Mouse (Mus musculus) liver, embryonic 13.5 days (tissue): ENCODE measurements around the gene Agap1. TPM values are rescaled to one million over a fixed set of nuclear protein-coding genes. Genes with fewer than 3 reads are reported as not detected.

ENCODE experiments used
- ATAC-seq: fragments of 200-750 bp; cut with Nextera tagmentation; 2 replicates; pipeline ENCODE4 v1.8.0; 2017; ENCODE audit warnings: low read depth, mild to moderate bottlenecking, moderate number of reproducible peaks, moderate library complexity
- DNase-seq: peaks from one replicate; pipeline ENCODE4 v3.0.0; 2022
- H3K27ac ChIP-seq: fragments of 300-500 bp; sonication (generic); 2 replicates; pipeline ENCODE4 v1.5.1; 2015; ENCODE audit warnings: moderate library complexity, mild to moderate bottlenecking, inconsistent platforms
- H3K27me3 ChIP-seq: fragments of 300-500 bp; sonication (generic); 2 replicates; pipeline ENCODE4 v1.6.1; 2015; ENCODE audit warnings: mild to moderate bottlenecking, inconsistent platforms
- H3K36me3 ChIP-seq: fragments of 300-500 bp; sonication (generic); 2 replicates; pipeline ENCODE4 v1.6.1; 2015; ENCODE audit warnings: mild to moderate bottlenecking, inconsistent platforms
- H3K4me1 ChIP-seq: fragments of 300-500 bp; sonication (generic); replicated peaks from 2 replicates; pipeline ENCODE4 v1.6.1; 2015; ENCODE audit warnings: inconsistent platforms
- H3K4me2 ChIP-seq: fragments of 300-500 bp; sonication (generic); 2 replicates; pipeline ENCODE4 v1.6.1; 2015; ENCODE audit warnings: inconsistent platforms, mild to moderate bottlenecking, moderate library complexity
- H3K4me3 ChIP-seq: fragments of 300-500 bp; sonication (generic); replicated peaks from 2 replicates; pipeline ENCODE4 v1.5.1; 2015; ENCODE audit warnings: mild to moderate bottlenecking, inconsistent platforms
- H3K9ac ChIP-seq: fragments of 300-500 bp; sonication (generic); 2 replicates; pipeline ENCODE4 v1.6.1; 2015; ENCODE audit warnings: mild to moderate bottlenecking, inconsistent platforms
- H3K9me3 ChIP-seq: fragments of 300-500 bp; sonication (generic); replicated peaks from 2 replicates; pipeline ENCODE4 v1.6.1; 2016; ENCODE audit warnings: inconsistent platforms
- WGBS: fragments of 180-500 bp; shearing (Covaris S2); methylation state at CpG from one replicate; pipeline ENCODE4 v1.1.7; 2015; ENCODE audit not compliant: insufficient replicate concordance; 5-methylcytosine and 5-hydroxymethylcytosine counted together
- polyA plus RNA-seq: library from polyadenylated mRNA; unstranded; fragments of >200 nt; fragmentation: Nextera tagmentation; extraction: Ambion mirVana; gene quantifications from 2 replicates; pipeline ENCODE4 v1.2.1, GENCODE M21; 2015

The Agap1 gene
- polyA plus RNA-seq, 1 experiment from 2014 or later: 1.2 TPM

GRCm38 (mm10) chr1:89844064-89844463 lies 389.5 kb downstream of the Agap1 start:
- Histone ChIP-seq H3K9me3 (no peaks in the 10 kb centered on the region), H3K4me2 (no peak overlapping the region), H3K4me1 (no peaks in the 10 kb centered on the region), H3K4me3 (no peak overlapping the region), H3K9ac (no peak overlapping the region), H3K27ac (no peak overlapping the region), H3K27me3 (no peaks in the 10 kb centered on the region), H3K36me3 (no peaks in the 10 kb centered on the region; the same call in 1 of the 2 replicates)
- 35% methylated on average over 9 of the region's 9 CpGs for WGBS
- no peak for DNase-seq
- ATAC-seq: peak; percentile 31; the same call in 1 of the 2 replicates

- 60% methylated on average over 4 of the region's 4 CpGs for WGBS
- H3K27me3 ChIP-seq: no peaks in the 10 kb centered on the region
- H3K9me3 ChIP-seq: no peaks in the 10 kb centered on the region
- no peak overlapping the region for H3K9ac ChIP-seq
- H3K4me2 ChIP-seq: no peak overlapping the region
- no peaks in the 10 kb centered on the region for H3K4me1 ChIP-seq
- H3K36me3 ChIP-seq: no peaks in the 10 kb centered on the region; the same call in 1 of the 2 replicates
- H3K27ac ChIP-seq: no peak overlapping the region
- ATAC-seq: no peak
- H3K4me3 ChIP-seq: no peak overlapping the region
- DNase-seq: no peak
Observed at GRCm38 (mm10) chr1:89845487-89845886, 390.9 kb downstream of the Agap1 start.

GRCm38 (mm10) chr1:89846148-89846547 lies 391.5 kb downstream of the Agap1 start:
- 80% methylated on average over 9 of the region's 9 CpGs for WGBS
- ATAC-seq (no peak), DNase-seq (no peak)
- H3K4me3 ChIP-seq: no peak overlapping the region
- H3K4me2 ChIP-seq: no peak overlapping the region
- no peaks in the 10 kb centered on the region for H3K4me1 ChIP-seq
- H3K9ac ChIP-seq: no peak overlapping the region
- H3K27me3 ChIP-seq: no peaks in the 10 kb centered on the region
- H3K36me3 ChIP-seq: no peaks in the 10 kb centered on the region; the same call in 1 of the 2 replicates
- H3K27ac ChIP-seq: no peak overlapping the region
- no peaks in the 10 kb centered on the region for H3K9me3 ChIP-seq

- H3K9ac ChIP-seq: no peak overlapping the region
- no peak overlapping the region for H3K27ac ChIP-seq
- 69% methylated on average over 17 of the region's 17 CpGs for WGBS
- H3K4me1 ChIP-seq: no peaks in the 10 kb centered on the region
- DNase-seq (no peak), ATAC-seq (no peak)
- no peaks in the 10 kb centered on the region for H3K36me3 ChIP-seq
- H3K4me2 ChIP-seq: no peak overlapping the region
- H3K4me3 ChIP-seq: no peak overlapping the region
- H3K27me3 ChIP-seq: no peaks in the 10 kb centered on the region
- H3K9me3 ChIP-seq: no peaks in the 10 kb centered on the region
Observed at GRCm38 (mm10) chr1:89848356-89849039, 393.9 kb downstream of the Agap1 start.

GRCm38 (mm10) chr1:89849151-89849860 lies 394.7 kb downstream of the Agap1 start:
- Histone ChIP-seq H3K27me3 (no peaks in the 10 kb centered on the region), H3K4me3 (no peak overlapping the region), H3K36me3 (no peaks in the 10 kb centered on the region), H3K4me2 (no peak overlapping the region), H3K9me3 (no peaks in the 10 kb centered on the region), H3K27ac (no peak overlapping the region), H3K4me1 (no peaks in the 10 kb centered on the region), H3K9ac (no peak overlapping the region)
- ATAC-seq (no peak), DNase-seq (no peak)
- WGBS: 79% methylated on average over 23 of the region's 23 CpGs

GRCm38 (mm10) chr1:89849861-89850230 lies 395.2 kb downstream of the Agap1 start:
- Histone ChIP-seq H3K9me3 (no peaks in the 10 kb centered on the region), H3K9ac (no peak overlapping the region), H3K4me1 (no peaks in the 10 kb centered on the region), H3K36me3 (no peaks in the 10 kb centered on the region), H3K4me3 (no peak overlapping the region), H3K4me2 (no peak overlapping the region), H3K27ac (no peak overlapping the region), H3K27me3 (no peaks in the 10 kb centered on the region)
- no peak for ATAC-seq
- 74% methylated on average over 7 of the region's 7 CpGs for WGBS
- no peak for DNase-seq

GRCm38 (mm10) chr1:89850681-89851414 lies 396.2 kb downstream of the Agap1 start:
- H3K9ac ChIP-seq: no peak overlapping the region
- no peak overlapping the region for H3K27ac ChIP-seq
- no peaks in the 10 kb centered on the region for H3K4me1 ChIP-seq
- no peak for ATAC-seq
- H3K9me3 ChIP-seq: no peaks in the 10 kb centered on the region
- H3K4me2 ChIP-seq: no peak overlapping the region
- no peak for DNase-seq
- H3K36me3 ChIP-seq: no peaks in the 10 kb centered on the region
- H3K27me3 ChIP-seq: no peaks in the 10 kb centered on the region
- 64% methylated on average over 11 of the region's 11 CpGs for WGBS
- no peak overlapping the region for H3K4me3 ChIP-seq

GRCm38 (mm10) chr1:89859182-89859581 lies 404.6 kb downstream of the Agap1 start:
- H3K4me1 ChIP-seq: no peaks in the 10 kb centered on the region
- H3K9ac ChIP-seq: no peak overlapping the region
- no peak for ATAC-seq
- H3K27me3 ChIP-seq: no peaks in the 10 kb centered on the region
- DNase-seq: no peak
- no peaks in the 10 kb centered on the region for H3K9me3 ChIP-seq
- H3K4me3 ChIP-seq: no peak overlapping the region
- no peak overlapping the region for H3K4me2 ChIP-seq
- WGBS: 14% methylated on average over 3 of the region's 3 CpGs
- H3K36me3 ChIP-seq: no peaks in the 10 kb centered on the region
- H3K27ac ChIP-seq: no peak overlapping the region

GRCm38 (mm10) chr1:89860017-89860730 lies 405.6 kb downstream of the Agap1 start:
- H3K27ac ChIP-seq: no peak overlapping the region
- no peak overlapping the region for H3K9ac ChIP-seq
- no peaks in the 10 kb centered on the region for H3K4me1 ChIP-seq
- H3K27me3 ChIP-seq: no peaks in the 10 kb centered on the region
- WGBS: 60% methylated on average over 2 of the region's 2 CpGs
- DNase-seq (no peak), ATAC-seq (no peak)
- H3K4me3 ChIP-seq: no peak overlapping the region
- no peaks in the 10 kb centered on the region for H3K36me3 ChIP-seq
- H3K4me2 ChIP-seq: no peak overlapping the region
- no peaks in the 10 kb centered on the region for H3K9me3 ChIP-seq

GRCm38 (mm10) chr1:89865787-89866186 lies 411.2 kb downstream of the Agap1 start:
- no peaks in the 10 kb centered on the region for H3K4me1 ChIP-seq
- H3K9ac ChIP-seq: no peak overlapping the region
- H3K27ac ChIP-seq: no peak overlapping the region
- no peaks in the 10 kb centered on the region for H3K9me3 ChIP-seq
- WGBS: 63% methylated on average over 6 of the region's 6 CpGs
- H3K4me3 ChIP-seq: no peak overlapping the region
- H3K27me3 ChIP-seq: no peaks in the 10 kb centered on the region
- no peaks in the 10 kb centered on the region for H3K36me3 ChIP-seq
- ATAC-seq: no peak
- no peak for DNase-seq
- H3K4me2 ChIP-seq: no peak overlapping the region

GRCm38 (mm10) chr1:89867847-89868246 lies 413.2 kb downstream of the Agap1 start:
- H3K4me1 ChIP-seq: no peaks in the 10 kb centered on the region
- H3K9ac ChIP-seq: no peak overlapping the region
- ATAC-seq (no peak), DNase-seq (no peak)
- no peak overlapping the region for H3K4me3 ChIP-seq
- H3K27ac ChIP-seq: no peak overlapping the region
- no peaks in the 10 kb centered on the region for H3K36me3 ChIP-seq
- no peaks in the 10 kb centered on the region for H3K9me3 ChIP-seq
- H3K4me2 ChIP-seq: no peak overlapping the region
- 55% methylated on average over 4 of the region's 4 CpGs for WGBS
- H3K27me3 ChIP-seq: no peaks in the 10 kb centered on the region
